Mouse (Mus musculus) T-cell, adult 66 days (primary cell): Measurements from ENCODE around the gene Gm3029. TPM values are rescaled to one million over a fixed set of nuclear protein-coding genes. Genes with fewer than 3 reads are reported as not detected.

Experiments used
- total RNA-seq, 2 experiments: library from RNA; stranded (reverse); gene quantifications; 3 replicates in 1 of 2; 4 replicates in 1 of 2; pipeline ENCODE4 v1.2.4; 2023

Gene Gm3029
- not detected for total RNA-seq

GRCm38 (mm10) chr14:3931456-3931855 lies at the start of gene Gm3029:
TSS of gene Gm3029 (plus strand) at chr14:3931756.

DNA sequence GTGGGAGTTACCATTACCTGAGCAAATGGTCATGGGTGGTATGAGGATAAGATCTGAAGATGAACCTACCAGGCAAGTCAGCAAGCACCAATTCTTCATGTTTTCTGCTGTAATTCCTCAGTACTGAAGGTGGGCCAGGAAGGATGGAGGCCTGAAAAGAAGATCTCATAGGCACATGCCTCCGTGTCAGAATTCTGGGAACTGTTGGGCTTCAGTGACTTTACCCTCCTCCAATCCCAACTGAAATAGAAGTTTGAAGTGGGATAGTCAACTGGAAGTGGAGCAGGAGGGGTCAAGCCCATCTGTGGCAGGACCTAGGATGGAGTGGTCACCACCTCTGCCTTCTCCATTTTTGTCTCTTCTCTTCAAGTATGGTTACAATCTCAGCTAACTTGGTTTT lies 47.7 kb upstream of the Gm3029 start, which contains the start of gene Gm2916:
Gm2916 (plus strand) TSS at position 301 of the 400 bp plus-strand sequence.

GRCm38 (mm10) chr14:3963247-3963646 lies 31.7 kb downstream of the Gm3029 start, which contains the start of gene Gm3095:
TSS of gene Gm3095 (plus strand) at chr14:3963547.

Other genes with a start within 250 kb of the Gm3029 start
- gene Gm3043, start 243.0 kb upstream of the Gm3029 start, total RNA-seq, result not detected
- not detected for gene Gm3002, start 121.7 kb upstream of the Gm3029 start, total RNA-seq
- not detected for gene Gm3033, start 85.5 kb upstream of the Gm3029 start, total RNA-seq
- gene Gm2916, start 47.6 kb upstream of the Gm3029 start, total RNA-seq, result not detected
- gene Gm3095, start 31.8 kb downstream of the Gm3029 start, total RNA-seq, result under 1 TPM in 1 of 2 experiments, not detected in 1; 0.89 TPM
- not detected for gene Gm3099, start 66.6 kb downstream of the Gm3029 start, total RNA-seq
- not detected for gene Gm5796, start 92.2 kb downstream of the Gm3029 start, total RNA-seq
- gene Gm3115, start 152.4 kb downstream of the Gm3029 start, total RNA-seq, result not detected
- 1 to 10 TPM in 1 of 2 experiments, not detected in 1; 2.4 TPM for gene Gm8108, start 178.8 kb downstream of the Gm3029 start, total RNA-seq
- not detected for gene Gm3127, start 233.3 kb downstream of the Gm3029 start, total RNA-seq